Mouse (Mus musculus) limb, embryonic 11.5 days (tissue): ENCODE measurements around the gene Slc45a2. TPM values are rescaled to one million over a fixed set of nuclear protein-coding genes. Genes with fewer than 3 reads are reported as not detected.
A peak's percentile ranks its signal among the peaks of the same experiment; 100 is the strongest.

Experiments
- ATAC-seq: fragments of 200-750 bp; cut with Nextera tagmentation; 2 replicates; pipeline ENCODE4 v1.8.0; 2017; ENCODE audit warnings: low read depth; ENCODE audit not compliant: insufficient number of reproducible peaks, low FRiP score, low TSS enrichment
- DNase-seq: peaks from one replicate; pipeline ENCODE4 v3.0.0-alpha.2; 2015; ENCODE audit warnings: low spot score
- H3K27ac ChIP-seq: fragments of 300-500 bp; sonication (generic); replicated peaks from 2 replicates; pipeline ENCODE4 v1.5.1; 2014; ENCODE audit warnings: low read depth, mild to moderate bottlenecking, low read length
- H3K27me3 ChIP-seq: fragments of 300-500 bp; sonication (generic); 2 replicates; pipeline ENCODE4 v1.6.1; 2014; ENCODE audit warnings: mild to moderate bottlenecking, low read length, mixed read lengths; ENCODE audit not compliant: control insufficient read depth, insufficient read depth
- H3K36me3 ChIP-seq: fragments of 300-500 bp; sonication (generic); 2 replicates; pipeline ENCODE4 v1.6.1; 2014; ENCODE audit warnings: mild to moderate bottlenecking, low read length, moderate library complexity, mixed read lengths; ENCODE audit not compliant: control insufficient read depth, insufficient read depth
- H3K4me1 ChIP-seq: fragments of 300-500 bp; sonication (generic); 2 replicates; pipeline ENCODE4 v1.6.1; 2014; ENCODE audit warnings: low read length, mixed read lengths; ENCODE audit not compliant: control insufficient read depth, insufficient read depth
- H3K4me2 ChIP-seq: fragments of 300-500 bp; sonication (generic); 2 replicates; pipeline ENCODE4 v1.6.1; 2014; ENCODE audit warnings: low read depth, mild to moderate bottlenecking, moderate library complexity; ENCODE audit not compliant: severe bottlenecking
- H3K4me3 ChIP-seq: fragments of 300-500 bp; sonication (generic); 2 replicates; pipeline ENCODE4 v1.5.1; 2014; ENCODE audit warnings: low read depth, low read length
- H3K9ac ChIP-seq: fragments of 300-500 bp; sonication (generic); 2 replicates; pipeline ENCODE4 v1.6.1; 2014; ENCODE audit warnings: mild to moderate bottlenecking, low read length
- H3K9me3 ChIP-seq: fragments of 300-500 bp; sonication (generic); 2 replicates; pipeline ENCODE4 v1.6.1; 2016; ENCODE audit warnings: low read length; ENCODE audit not compliant: control insufficient read depth
- WGBS: fragments of 180-500 bp; shearing (Covaris S2); extraction: QIAGEN DNeasy Blood & Tissue Kit; methylation state at CpG from one replicate; pipeline ENCODE4 v1.1.7; 2014; 5-methylcytosine and 5-hydroxymethylcytosine counted together
- polyA plus RNA-seq: library from polyadenylated mRNA; unstranded; fragments of >200 nt; fragmentation: Nextera tagmentation; extraction: Ambion mirVana; gene quantifications from 2 replicates; pipeline ENCODE4 v1.2.1, GENCODE M21; 2014

The Slc45a2 gene
- polyA plus RNA-seq = 0.09 TPM in 1 of 2 replicates, not detected in the other

DNA sequence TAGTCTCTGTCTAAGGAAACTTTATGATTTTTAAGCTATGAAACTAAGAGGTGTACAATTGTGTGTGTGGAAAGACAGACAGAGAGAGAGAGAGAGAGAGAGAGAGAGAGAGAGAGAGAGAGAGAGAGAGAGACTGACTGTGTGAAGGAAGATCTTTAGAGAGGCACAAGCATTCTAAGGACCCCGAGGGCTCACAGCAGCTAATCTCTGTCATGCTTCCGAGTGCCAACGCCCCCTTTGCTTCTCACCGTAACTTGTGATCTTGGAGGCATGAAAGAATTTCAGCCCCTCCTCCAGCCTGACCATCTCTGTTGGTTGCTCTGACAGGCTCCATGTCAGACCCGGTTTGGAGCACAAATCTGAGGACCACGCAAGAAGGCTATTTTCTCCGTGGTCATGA, at the start of gene Slc45a2:
Slc45a2 (plus strand) TSS at position 301 of the 400 bp plus-strand sequence.
- ATAC-seq = no peak
- DNase-seq = no peak
- Histone ChIP-seq H3K4me3 (no peak within 1 kb of the TSS), H3K27me3 (no peaks in the 10 kb centered on the region), H3K27ac (no peak within 1 kb of the TSS), H3K4me1 (no peaks in the 10 kb centered on the region), H3K4me2 (no peak within 1 kb of the TSS), H3K9me3 (no peaks in the 10 kb centered on the region), H3K9ac (no peak within 1 kb of the TSS), H3K36me3 (no peaks in the 10 kb centered on the region)
- 68% methylated on average over 7 of the region's 7 CpGs for WGBS

- DNase-seq (peak; percentile 35), ATAC-seq (peak; percentile 57; the same call in 1 of the 2 replicates)
- no peak within 1 kb of the TSS for H3K9ac ChIP-seq
- H3K9me3 ChIP-seq = no peaks in the 10 kb centered on the region
- no peaks in the 10 kb centered on the region for H3K27me3 ChIP-seq
- H3K36me3 ChIP-seq = no peaks in the 10 kb centered on the region
- H3K4me3 ChIP-seq = no peak within 1 kb of the TSS
- no peaks in the 10 kb centered on the region for H3K4me1 ChIP-seq
- 70% methylated on average over 23 of the region's 23 CpGs for WGBS
- H3K4me2 ChIP-seq = no peak within 1 kb of the TSS
- no peak within 1 kb of the TSS for H3K27ac ChIP-seq
Measured at GRCm38 (mm10) chr15:10951951-10952759, 48.4 kb upstream of the Slc45a2 start, which contains the start of gene C1qtnf3. C1qtnf3 (plus strand) TSS chr15:10952332.

- Histone ChIP-seq H3K27me3 (no peaks in the 10 kb centered on the region), H3K9me3 (no peaks in the 10 kb centered on the region), H3K4me2 (no peak overlapping the region), H3K9ac (no peak overlapping the region), H3K27ac (no peak overlapping the region), H3K4me3 (no peak overlapping the region), H3K4me1 (no peaks in the 10 kb centered on the region), H3K36me3 (no peaks in the 10 kb centered on the region)
- no peak for DNase-seq
- ATAC-seq = no peak
- WGBS = 73% methylated on average over 4 of the region's 4 CpGs
Measured at GRCm38 (mm10) chr15:10952760-10953305, 47.7 kb upstream of the Slc45a2 start.

- DNase-seq (no peak), ATAC-seq (no peak)
Measured at GRCm38 (mm10) chr15:10953465-10953864, 47.1 kb upstream of the Slc45a2 start.

DNA sequence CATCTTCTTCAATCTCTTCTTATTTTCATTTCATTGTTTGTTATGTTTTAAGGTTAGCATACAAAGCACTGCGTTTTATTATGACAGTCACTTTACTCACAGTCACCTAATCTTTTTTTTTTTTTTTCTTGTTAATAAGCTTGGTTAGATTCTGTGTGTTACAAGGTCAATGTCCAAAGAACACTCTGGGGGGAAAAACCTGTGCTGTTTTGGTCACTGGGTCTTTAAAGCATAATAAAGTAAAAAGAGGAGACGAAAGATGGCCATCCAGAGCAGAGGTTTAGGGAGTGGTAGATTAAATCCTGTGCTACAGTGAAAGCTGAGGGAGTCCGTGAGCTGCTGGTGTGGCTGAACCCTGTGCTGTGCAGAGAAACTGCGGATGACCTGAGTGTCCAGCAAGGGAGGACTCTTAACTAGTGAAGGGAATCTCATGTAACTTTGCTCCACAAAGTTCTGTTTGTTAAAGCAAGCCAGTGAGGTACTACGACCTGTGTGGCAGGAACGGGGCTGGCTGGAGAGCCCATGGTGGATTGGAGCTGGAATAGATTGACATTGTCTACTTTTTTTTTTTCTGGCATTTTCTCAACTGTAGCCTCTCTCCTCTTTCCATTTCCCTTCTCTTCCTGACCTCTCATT, 46.0 kb upstream of the Slc45a2 start:
- DNase-seq (no peak), ATAC-seq (no peak)
- H3K9me3 ChIP-seq = no peaks in the 10 kb centered on the region
- 86% methylated on average over 6 of the region's 6 CpGs for WGBS
- no peaks in the 10 kb centered on the region for H3K27me3 ChIP-seq
- H3K4me2 ChIP-seq = no peak overlapping the region
- no peak overlapping the region for H3K4me3 ChIP-seq
- no peaks in the 10 kb centered on the region for H3K36me3 ChIP-seq
- no peaks in the 10 kb centered on the region for H3K4me1 ChIP-seq
- H3K9ac ChIP-seq = no peak overlapping the region
- H3K27ac ChIP-seq = no peak overlapping the region

More at GRCm38 (mm10) chr15:10953465-10953864, 47.1 kb upstream of the Slc45a2 start:
- no peak overlapping the region for H3K27ac ChIP-seq
- WGBS = 80% methylated on average over 1 of the region's 1 CpGs
- H3K9ac ChIP-seq = no peak overlapping the region
- no peak overlapping the region for H3K4me2 ChIP-seq
- no peaks in the 10 kb centered on the region for H3K4me1 ChIP-seq
- H3K36me3 ChIP-seq = no peaks in the 10 kb centered on the region
- H3K27me3 ChIP-seq = no peaks in the 10 kb centered on the region
- no peak overlapping the region for H3K4me3 ChIP-seq
- no peaks in the 10 kb centered on the region for H3K9me3 ChIP-seq

DNA sequence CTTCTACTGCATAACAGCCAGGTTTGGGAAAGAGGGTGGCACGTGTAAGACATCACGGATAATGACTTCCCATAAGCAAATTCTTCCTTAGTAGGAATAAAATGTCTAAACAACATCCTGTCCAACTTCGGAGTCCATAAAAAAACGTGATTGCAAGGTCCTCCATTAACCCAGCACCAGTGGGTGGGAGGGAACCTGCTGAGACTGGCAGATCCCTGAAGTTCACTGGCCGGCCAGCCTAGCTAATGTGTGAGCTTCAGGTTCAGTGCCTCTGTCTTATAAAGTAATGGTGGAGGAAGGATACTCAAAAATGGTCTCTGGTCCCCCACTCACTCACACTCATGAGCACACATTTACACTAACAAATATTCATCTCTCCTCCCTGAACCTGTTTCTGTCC, 45.4 kb upstream of the Slc45a2 start:
- H3K27me3 ChIP-seq = no peaks in the 10 kb centered on the region
- no peak overlapping the region for H3K4me3 ChIP-seq
- H3K36me3 ChIP-seq = no peaks in the 10 kb centered on the region
- ATAC-seq (no peak), DNase-seq (no peak)
- no peaks in the 10 kb centered on the region for H3K4me1 ChIP-seq
- H3K9me3 ChIP-seq = no peaks in the 10 kb centered on the region
- 64% methylated on average over 5 of the region's 5 CpGs for WGBS
- H3K9ac ChIP-seq = no peak overlapping the region
- no peak overlapping the region for H3K27ac ChIP-seq
- H3K4me2 ChIP-seq = no peak overlapping the region

DNA sequence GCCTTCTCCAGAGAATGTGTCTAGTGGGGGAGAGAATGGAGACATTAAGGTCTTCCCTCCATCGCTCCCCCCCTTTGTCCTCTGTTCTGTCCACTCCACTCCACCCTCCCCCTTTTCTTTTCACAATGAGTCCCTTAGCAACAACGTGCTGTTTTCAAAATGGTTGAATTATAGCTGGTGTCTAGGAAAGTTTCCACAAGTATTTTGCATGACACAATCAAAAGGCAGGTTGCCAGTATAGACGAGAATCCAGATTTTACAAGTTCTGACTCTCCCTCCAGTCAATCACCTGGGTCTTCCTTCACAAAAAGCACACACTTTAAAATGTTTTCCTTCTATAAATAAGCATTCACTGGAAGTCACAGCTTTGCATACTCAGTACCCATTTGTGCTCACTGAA, 43.8 kb upstream of the Slc45a2 start:
- H3K27me3 ChIP-seq = no peaks in the 10 kb centered on the region
- DNase-seq = no peak
- H3K4me2 ChIP-seq = no peak overlapping the region
- H3K4me3 ChIP-seq = no peak overlapping the region
- H3K27ac ChIP-seq = no peak overlapping the region
- H3K4me1 ChIP-seq = no peaks in the 10 kb centered on the region
- H3K9me3 ChIP-seq = no peaks in the 10 kb centered on the region
- no peak overlapping the region for H3K9ac ChIP-seq
- H3K36me3 ChIP-seq = no peaks in the 10 kb centered on the region
- WGBS = 75% methylated on average over 3 of the region's 3 CpGs
- no peak for ATAC-seq

GRCm38 (mm10) chr15:10959277-10960026, 41.1 kb upstream of the Slc45a2 start:
- 85% methylated on average over 15 of the region's 15 CpGs for WGBS
- Histone ChIP-seq H3K27ac (no peak overlapping the region), H3K36me3 (no peaks in the 10 kb centered on the region), H3K4me1 (no peaks in the 10 kb centered on the region), H3K27me3 (no peaks in the 10 kb centered on the region), H3K4me2 (no peak overlapping the region), H3K4me3 (no peak overlapping the region), H3K9ac (no peak overlapping the region), H3K9me3 (no peaks in the 10 kb centered on the region)
- DNase-seq = no peak
- no peak for ATAC-seq
